Mouse (Mus musculus) thymus, postnatal 25 days (tissue): Measurements from ENCODE around the gene Lrrc55.
"Not testable (repeated sequence)": the region's sequence is repeated elsewhere in the genome, so short reads cannot be mapped to it uniquely, and the experiment has no call there.

Source experiments
- DNase-seq: peaks from one replicate; pipeline ENCODE4 v3.0.0; 2022

Gene Lrrc55

DNA sequence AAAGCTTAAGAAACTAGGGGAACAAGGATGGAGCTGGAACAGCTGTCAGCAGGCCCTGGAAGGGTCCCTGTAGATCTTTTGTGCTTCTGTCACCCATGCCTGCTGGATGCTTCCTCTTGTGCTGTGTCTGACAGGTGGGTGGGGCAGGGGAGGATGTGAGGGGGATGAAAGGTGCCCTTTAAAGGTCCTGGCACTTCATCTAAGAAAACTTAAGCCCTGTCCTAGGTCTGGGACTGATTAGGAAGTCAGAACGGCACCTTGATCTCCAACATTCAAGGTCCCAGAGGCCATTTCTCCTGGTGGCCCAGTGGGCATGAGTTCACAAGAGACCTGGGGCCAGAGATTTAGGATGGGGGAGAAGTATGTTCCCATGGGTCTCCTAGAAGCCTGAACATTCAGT lies at the start of gene Lrrc55:
TSS of gene Lrrc55 (minus strand) at position 297 of the 400 bp plus-strand sequence.
- DNase-seq, result no peak

GRCm38 (mm10) chr2:85246506-85247082 lies 49.6 kb upstream of the Lrrc55 start:
- peak; percentile 55 for DNase-seq

GRCm38 (mm10) chr2:85245737-85246136 lies 48.7 kb upstream of the Lrrc55 start:
- DNase-seq, result no peak

GRCm38 (mm10) chr2:85238068-85238667 lies 41.2 kb upstream of the Lrrc55 start:
- no peak for DNase-seq

DNA sequence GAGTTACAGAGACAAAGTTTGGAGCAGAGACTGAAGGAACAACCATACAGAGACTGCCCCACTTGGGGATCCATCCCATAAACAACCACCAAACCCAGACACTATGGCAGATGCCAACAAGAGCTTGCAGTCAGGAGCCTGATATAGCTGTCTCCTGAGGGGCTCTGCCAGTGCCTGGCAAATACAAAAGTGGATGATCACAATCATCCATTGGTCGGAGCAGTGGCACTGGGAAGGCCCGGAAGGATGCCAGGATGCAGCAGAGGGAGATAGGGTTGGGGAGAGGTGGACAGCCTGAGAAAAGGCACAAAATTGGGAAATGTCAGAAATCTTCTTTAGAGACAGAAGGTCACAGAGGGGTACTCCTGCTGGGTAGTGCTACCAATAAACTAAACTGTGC lies 40.2 kb upstream of the Lrrc55 start:
- DNase-seq, result not testable (repeated sequence)

- no peak for DNase-seq
These were observed 33.9 kb upstream of the Lrrc55 start for GRCm38 (mm10) chr2:85230771-85231511.

GRCm38 (mm10) chr2:85229606-85230005 lies 32.6 kb upstream of the Lrrc55 start:
- no peak for DNase-seq

DNA sequence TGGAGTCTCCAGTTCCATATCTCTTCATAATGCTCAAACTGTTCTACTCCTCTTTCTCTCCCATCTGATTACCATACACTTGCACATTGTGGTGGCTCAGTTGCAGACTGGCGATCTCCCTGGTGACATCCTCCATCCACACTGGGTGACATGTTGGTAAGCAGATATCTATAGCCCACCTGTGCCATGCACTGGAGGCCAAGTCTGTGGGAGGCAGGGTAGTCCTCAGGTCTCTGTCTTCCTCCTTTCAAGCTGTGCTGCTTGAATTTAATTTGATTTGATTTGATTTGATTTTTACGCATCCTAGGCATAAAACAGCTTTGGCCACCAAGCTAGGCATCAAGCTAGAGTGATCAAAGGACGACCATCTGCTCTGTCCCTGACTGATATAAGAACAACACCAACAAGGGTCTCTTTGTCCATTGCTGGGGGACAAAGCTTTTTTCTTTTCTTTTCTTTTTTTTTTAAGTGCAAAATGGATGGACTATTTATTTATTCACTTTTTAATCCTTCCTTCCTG lies 30.9 kb upstream of the Lrrc55 start:
- DNase-seq, result no peak

- no peak for DNase-seq
These were observed 27.5 kb upstream of the Lrrc55 start for GRCm38 (mm10) chr2:85224221-85225179.

DNA sequence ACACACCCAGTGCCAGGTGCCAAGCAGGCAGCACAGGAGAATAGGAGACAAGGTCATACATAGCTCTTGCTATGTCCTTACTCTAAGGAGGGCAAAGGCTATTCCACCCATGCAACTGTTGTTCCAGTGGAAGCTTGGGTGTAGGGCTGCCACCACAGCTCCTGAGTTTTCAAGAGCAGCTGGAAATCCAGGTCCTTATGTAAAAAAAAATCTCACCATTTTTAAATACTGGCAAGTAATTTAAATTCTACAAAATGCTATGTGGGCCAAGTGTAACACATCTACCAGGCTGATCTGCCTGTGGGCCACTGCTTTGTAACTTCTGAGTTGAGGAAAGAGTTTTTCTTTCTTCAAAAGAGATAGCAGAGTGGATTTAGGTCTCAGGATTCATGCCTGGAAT lies 19.6 kb upstream of the Lrrc55 start:
- no peak for DNase-seq

DNA sequence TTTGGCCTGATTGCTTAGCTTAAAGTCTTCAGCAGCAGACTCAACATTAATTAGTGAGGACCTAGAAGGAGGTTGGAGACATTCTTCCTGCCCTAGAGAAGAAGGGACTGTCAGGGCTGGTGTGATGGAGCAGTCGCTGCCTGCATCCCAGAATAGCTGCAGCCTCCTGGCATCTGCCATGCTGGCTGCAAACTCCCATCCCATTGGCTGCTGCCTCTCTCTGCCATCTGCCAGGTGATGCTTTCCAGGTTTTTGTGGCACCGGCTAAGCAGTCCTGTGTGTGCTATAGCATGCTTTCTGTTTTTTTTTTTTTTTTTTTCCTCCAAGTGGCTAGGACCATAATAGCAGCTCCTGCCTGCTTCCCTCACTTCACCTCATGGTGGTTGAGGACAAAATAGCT lies 16.7 kb upstream of the Lrrc55 start:
- no peak for DNase-seq

- no peak for DNase-seq
These were observed 12.3 kb upstream of the Lrrc55 start for GRCm38 (mm10) chr2:85209301-85209700.

DNA sequence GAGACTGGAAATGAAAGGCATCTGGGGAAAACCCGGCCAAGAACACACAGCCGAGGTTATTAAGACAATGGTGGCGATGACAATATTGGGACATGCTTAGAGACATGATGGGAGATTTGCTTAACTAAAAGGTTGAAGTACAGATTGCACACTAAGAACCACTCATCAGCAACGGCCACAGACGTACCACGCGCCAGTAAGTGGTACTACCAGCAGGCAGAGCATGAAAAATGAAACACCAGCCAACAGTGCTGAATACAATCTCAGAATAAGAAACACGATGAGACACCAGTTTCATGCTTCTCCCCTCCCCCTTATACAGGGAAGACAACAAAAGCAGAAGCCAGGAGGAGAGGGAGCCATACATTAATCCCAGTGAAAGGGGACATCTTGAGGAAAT lies 8.2 kb upstream of the Lrrc55 start:
- no peak for DNase-seq

- no peak for DNase-seq
These were observed 1.3 kb upstream of the Lrrc55 start for GRCm38 (mm10) chr2:85198011-85198965.

- no peak for DNase-seq
These were observed 2.4 kb downstream of the Lrrc55 start for GRCm38 (mm10) chr2:85194566-85194965.

- no peak for DNase-seq
These were observed 9.3 kb downstream of the Lrrc55 start for GRCm38 (mm10) chr2:85187582-85188151.

DNA sequence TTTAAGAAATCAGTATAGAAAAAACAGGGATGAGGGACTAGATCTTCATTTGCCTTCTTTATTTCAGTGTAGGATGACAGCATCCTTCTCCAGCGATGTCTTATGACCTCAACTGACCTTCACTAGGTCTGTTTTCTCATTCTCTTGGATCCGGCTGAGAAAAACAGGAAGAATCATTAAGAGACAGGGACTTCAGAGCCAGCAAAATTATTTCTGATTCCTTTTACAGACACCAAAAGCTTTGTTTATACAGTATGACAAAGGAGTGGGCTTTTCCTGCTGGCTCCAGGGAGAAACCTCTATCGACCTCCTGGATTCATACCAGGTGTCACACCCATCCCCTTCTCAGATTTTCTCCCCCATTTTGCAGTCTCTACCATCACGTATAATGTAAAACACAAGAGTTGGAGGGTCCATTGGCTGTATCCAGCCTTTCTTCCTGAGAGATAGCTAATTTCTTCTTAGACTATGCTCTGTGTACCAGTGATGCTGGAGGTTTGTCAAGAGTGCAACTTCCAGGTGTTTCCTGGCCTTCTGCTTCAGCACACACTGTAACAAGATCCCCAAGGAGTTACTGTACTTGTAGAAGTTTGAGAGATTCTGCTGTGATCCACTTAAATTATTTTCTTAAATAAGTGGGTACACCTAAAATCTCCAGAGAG lies 18.7 kb downstream of the Lrrc55 start:
- no peak for DNase-seq

DNA sequence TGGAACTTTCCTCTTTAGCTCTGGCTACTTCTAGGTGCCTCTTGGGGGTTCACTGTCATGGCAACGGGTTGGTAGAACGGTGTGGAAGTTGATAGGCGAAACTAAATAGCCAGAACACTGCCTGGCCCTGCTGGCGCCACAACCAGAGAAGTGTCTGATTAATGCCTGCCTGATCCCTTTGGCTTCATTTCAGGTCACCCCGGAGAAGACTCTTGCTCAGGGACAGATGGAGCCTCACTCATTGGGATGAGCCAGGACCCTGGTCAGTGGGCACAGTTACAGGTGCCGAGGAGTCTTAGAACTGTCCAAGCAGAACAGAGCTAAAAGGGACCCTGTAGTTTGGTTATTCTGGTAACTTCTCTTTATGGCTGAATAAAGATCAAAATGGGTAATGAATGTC lies 23.5 kb downstream of the Lrrc55 start:
- DNase-seq, result no peak

DNA sequence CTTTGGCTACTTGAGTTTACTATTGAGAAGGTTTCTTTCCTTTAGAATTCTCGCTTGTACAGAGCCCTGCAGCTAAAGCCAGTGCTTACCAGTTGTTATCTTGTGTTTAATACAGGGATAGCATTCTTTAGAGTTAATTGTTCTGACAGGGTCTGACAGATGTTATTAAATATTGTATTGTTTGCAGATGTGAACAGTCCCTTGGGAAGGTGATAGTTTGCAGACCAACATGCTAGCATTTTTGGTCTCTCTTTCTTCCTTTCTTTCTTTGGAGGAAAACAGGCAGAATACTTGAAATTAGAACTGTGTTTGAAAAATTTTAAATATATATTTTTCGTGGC lies 24.3 kb downstream of the Lrrc55 start:
- no peak for DNase-seq

DNA sequence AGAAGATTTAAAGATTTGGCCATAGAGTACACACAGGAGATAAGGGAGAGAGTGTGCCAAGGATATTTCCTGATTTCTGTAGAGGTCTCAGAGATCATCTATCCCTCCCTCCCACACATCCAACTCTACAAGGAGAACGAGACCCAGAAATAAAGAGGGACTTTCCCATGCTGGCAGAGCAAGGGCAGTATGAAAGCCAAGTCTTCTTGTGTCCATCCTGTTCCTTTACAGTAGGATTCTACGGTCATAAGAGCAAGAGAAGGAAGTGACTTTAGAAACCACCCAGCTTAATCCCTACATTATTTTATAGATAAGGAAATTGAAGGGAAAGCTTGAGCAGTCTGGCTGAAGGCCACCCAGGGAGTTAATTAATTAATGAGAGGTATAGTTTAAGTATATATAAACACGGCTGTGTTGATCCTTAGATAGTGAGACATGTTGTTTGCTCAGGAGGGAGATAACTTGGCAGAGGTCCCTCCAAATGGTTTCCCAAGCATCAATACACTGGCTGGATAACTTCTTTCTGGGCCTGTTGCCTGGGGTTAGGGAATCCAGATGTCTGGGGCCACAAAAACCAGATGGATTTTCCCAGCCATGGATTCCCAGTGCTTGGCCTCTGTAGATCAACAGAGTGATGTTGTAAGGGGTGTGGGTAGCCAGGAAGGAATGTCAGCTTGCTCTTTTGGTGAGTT lies 24.8 kb downstream of the Lrrc55 start:
- no peak for DNase-seq
